Mouse (Mus musculus): ENCODE measurements around the gene Nup93.
"Not testable (repeated sequence)": the region's sequence is repeated elsewhere in the genome, so short reads cannot be mapped to it uniquely, and the experiment has no call there.

The Nup93 gene

GRCm38 (mm10) chr8:94214252-94215173, at the start of gene Nup93:
Gene Nup93, plus strand, starts transcription at chr8:94214564.
- DNase-seq (ENCODE audit: low spot score): peak; percentile 98

GRCm38 (mm10) chr8:94165772-94166171, 48.6 kb upstream of the Nup93 start:
- not testable (repeated sequence) for DNase-seq (ENCODE audit: low spot score)

GRCm38 (mm10) chr8:94167244-94167643, 47.1 kb upstream of the Nup93 start:
- peak; percentile 86 for DNase-seq (ENCODE audit: low spot score)

- DNase-seq (ENCODE audit: low spot score): no peak
Observed at GRCm38 (mm10) chr8:94169547-94169946, 44.8 kb upstream of the Nup93 start.

- DNase-seq (ENCODE audit: low spot score): no peak
Observed at GRCm38 (mm10) chr8:94171321-94171755, 43.0 kb upstream of the Nup93 start.

GRCm38 (mm10) chr8:94172075-94172808, 42.1 kb upstream of the Nup93 start, which contains the start of gene Mt2:
Gene Mt2, plus strand, starts transcription at chr8:94172664.
- peak; percentile 51 for DNase-seq (ENCODE audit: low spot score)

- no peak for DNase-seq (ENCODE audit: low spot score)
Observed at GRCm38 (mm10) chr8:94172809-94173732, 41.3 kb upstream of the Nup93 start.

GRCm38 (mm10) chr8:94173848-94174403, 40.4 kb upstream of the Nup93 start:
- DNase-seq (ENCODE audit: low spot score): no peak

GRCm38 (mm10) chr8:94174619-94175213, 39.6 kb upstream of the Nup93 start:
- DNase-seq (ENCODE audit: low spot score): no peak

GRCm38 (mm10) chr8:94177716-94178390, 36.5 kb upstream of the Nup93 start:
- DNase-seq (ENCODE audit: low spot score): no peak

- DNase-seq (ENCODE audit: low spot score): peak; percentile 88
Observed at GRCm38 (mm10) chr8:94178857-94179712, 35.3 kb upstream of the Nup93 start, which contains the start of gene Mt1. Gene Mt1, plus strand, starts transcription at chr8:94179082.

GRCm38 (mm10) chr8:94179713-94180560, 34.4 kb upstream of the Nup93 start:
- DNase-seq (ENCODE audit: low spot score): no peak

GRCm38 (mm10) chr8:94180561-94180908, 33.8 kb upstream of the Nup93 start:
- DNase-seq (ENCODE audit: low spot score): no peak

GRCm38 (mm10) chr8:94182055-94182929, 32.1 kb upstream of the Nup93 start:
- DNase-seq (ENCODE audit: low spot score): no peak

- peak; percentile 79 for DNase-seq (ENCODE audit: low spot score)
Observed at GRCm38 (mm10) chr8:94183117-94183516, 31.2 kb upstream of the Nup93 start.

- DNase-seq (ENCODE audit: low spot score): no peak
Observed at GRCm38 (mm10) chr8:94184357-94184843, 30.0 kb upstream of the Nup93 start.

GRCm38 (mm10) chr8:94185791-94186190, 28.6 kb upstream of the Nup93 start:
- DNase-seq (ENCODE audit: low spot score): no peak

Data from lung, postnatal 25 days (tissue).